21 mouse cellular contexts compared by ENCODE assay signal in the genomic region with DNA sequence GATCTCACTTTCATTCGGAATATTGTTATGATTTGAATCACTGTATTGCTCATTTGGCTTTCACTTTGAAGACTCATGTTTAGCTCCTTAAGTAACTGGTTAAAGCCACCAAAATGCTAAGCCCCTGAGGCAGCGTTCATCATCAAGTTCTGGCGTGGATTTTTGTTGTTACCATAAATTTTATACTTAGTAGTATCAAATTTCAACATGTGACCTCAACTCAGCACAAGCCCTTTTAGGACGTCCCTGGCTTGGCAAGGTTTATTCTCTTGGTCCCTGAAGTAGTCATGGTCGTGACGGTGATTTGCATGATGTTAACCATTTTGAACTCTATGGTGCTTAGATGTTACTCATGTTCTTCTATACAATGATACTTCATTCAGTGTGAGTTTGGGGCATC. TPM values are rescaled to one million over a fixed set of nuclear protein-coding genes. Genes with fewer than 3 reads are reported as not detected.
A peak's percentile ranks its signal among the peaks of the same experiment; 100 is the strongest.
DNase-seq lines count a peak whose midpoint lies in the region; TF ChIP-seq lines count a peak whose summit lies in the region.
"Had no signal": no experiment of that assay in that cellular context is flagged by ENCODE, and none has a peak within 500 bp of the region (broad histone marks: within the 10 kb centered on the region; RNA-seq: fewer than 3 reads in every experiment).

No protein-coding gene starts in this region.

- H3ac ChIP-seq in C2C12 (ENCODE audit: control insufficient read depth, insufficient read length, low read depth): no peak overlapping the region

- no peak for TF ChIP-seq CTCF in C2C12 (IDR thresholded peaks at IDR 0.05; ENCODE audit: control insufficient read depth, insufficient read depth, insufficient read length)

- H3K79me2 ChIP-seq in C2C12 (ENCODE audit: control insufficient read depth, insufficient read depth): no peaks in the 10 kb centered on the region

- peaks cover 42% of the 10 kb centered on the region for H3K4me1 ChIP-seq in forebrain, embryonic 10.5 days

- intact Hi-C loops in heart, postnatal 25 days (cut with DNase I): no loop called here

- H3K27ac ChIP-seq in forebrain, embryonic 10.5 days: no peak overlapping the region
- H3K27ac ChIP-seq: embryonic facial prominence, embryonic 10.5 days; embryonic facial prominence, embryonic 12.5 days; forebrain, embryonic 13.5 days; forebrain, embryonic 15.5 days had no signal

- H3K27me3 ChIP-seq in C2C12 (ENCODE audit: control insufficient read depth, insufficient read depth, insufficient read length): no peaks in the 10 kb centered on the region
- no peaks in the 10 kb centered on the region for H3K27me3 ChIP-seq in forebrain, embryonic 10.5 days (ENCODE audit: poor library complexity, severe bottlenecking)
- H3K27me3 ChIP-seq: embryonic facial prominence, embryonic 12.5 days; forebrain, embryonic 13.5 days; forebrain, embryonic 15.5 days; Patski had no signal

- no peak overlapping the region for H3K4me3 ChIP-seq in C2C12 (ENCODE audit: insufficient read depth, poor library complexity, severe bottlenecking)
- no peak overlapping the region for H3K4me3 ChIP-seq in forebrain, embryonic 10.5 days
- H3K4me3 ChIP-seq: embryonic facial prominence, embryonic 10.5 days; embryonic facial prominence, embryonic 12.5 days; forebrain, embryonic 13.5 days; forebrain, embryonic 15.5 days had no signal

- WGBS in forebrain, embryonic 10.5 days: 87% methylated on average over 6 of the region's 6 CpGs

- no peaks in the 10 kb centered on the region for H3K9me3 ChIP-seq in forebrain, embryonic 10.5 days
- H3K9me3 ChIP-seq: embryonic facial prominence, embryonic 10.5 days; embryonic facial prominence, embryonic 12.5 days; forebrain, embryonic 13.5 days; forebrain, embryonic 15.5 days had no signal

- H3K36me3 ChIP-seq in C2C12 (ENCODE audit: control insufficient read depth, insufficient read depth): no peaks in the 10 kb centered on the region
- H3K36me3 ChIP-seq in forebrain, embryonic 10.5 days (replicated peaks): no peaks in the 10 kb centered on the region
- H3K36me3 ChIP-seq: embryonic facial prominence, embryonic 10.5 days; embryonic facial prominence, embryonic 12.5 days; forebrain, embryonic 15.5 days had no signal

- H3K79me3 ChIP-seq in C2C12 (ENCODE audit: low read depth): no peaks in the 10 kb centered on the region

- DNase-seq in adrenal gland, postnatal 14 days: peak; percentile 29
- DNase-seq in adrenal gland, postnatal 36 days: no peak
- peak; percentile 22 for DNase-seq in fibroblast of lung, adult 2 months (ENCODE audit: low read depth)
- no peak for DNase-seq in heart, postnatal 25 days (ENCODE audit: low spot score)
- no peak for DNase-seq in forebrain, embryonic 10.5 days (ENCODE audit: extremely low spot score, low spot score)
- DNase-seq in right cerebral cortex, postnatal 14 days: no peak
- DNase-seq: adrenal gland, adult 8-10 months; adrenal gland, postnatal 25 days; B cell, adult 2 months; cerebellum, adult 11-12 months; cerebellum, adult 2 months; cerebellum, adult 9-10 months; cerebellum, postnatal 10 days; cerebellum, postnatal 25 days; forebrain, postnatal 0 days had no signal

TF ChIP-seq in C2C12, 6 proteins besides CTCF, POLR2A, EP300 and RAD21:
- no peak for TF ChIP-seq MAX (IDR thresholded peaks at IDR 0.05)
- peak; percentile 70 for TF ChIP-seq USF1 (IDR thresholded peaks at IDR 0.05; ENCODE audit: low read depth)

RNA-seq across cellular contexts. Expression of a gene that starts 36.4 kb away (rescaled TPM):
- total RNA-seq in adrenal gland, postnatal 14 days (2021): 7.7 and 8.0 TPM in 2 replicates
- 1 to 10 TPM; 7.5 to 8.5 TPM for total RNA-seq in adrenal gland, postnatal 36 days (2021)
- 8.1 TPM for polyA plus RNA-seq in C2C12 (2012; fragmentation: generic; extraction: Trizol)
- 1 to 10 TPM; 3.0 to 3.4 TPM for total RNA-seq in heart, postnatal 25 days (2021)
- 21.9 and 22.9 TPM in 2 replicates for polyA plus RNA-seq in forebrain, embryonic 10.5 days (2016; fragmentation: Nextera tagmentation; extraction: Ambion mirVana)

RNA-seq across cellular contexts. Expression of a gene that starts 36.5 kb away (rescaled TPM):
- total RNA-seq in adrenal gland, postnatal 14 days (2021): 17.7 and 19.4 TPM in 2 replicates
- total RNA-seq in adrenal gland, postnatal 36 days (2021): 10 to 100 TPM; 19.8 to 22.8 TPM
- 4.7 TPM for polyA plus RNA-seq in C2C12 (2012; fragmentation: generic; extraction: Trizol)
- total RNA-seq in heart, postnatal 25 days (2021): 10 to 100 TPM in 1 of 2 experiments, 1 to 10 TPM in 1; 10.0 to 10.8 TPM
- polyA plus RNA-seq in forebrain, embryonic 10.5 days (2016; fragmentation: Nextera tagmentation; extraction: Ambion mirVana): 16.8 and 17.1 TPM in 2 replicates

Comparison
In these comparisons a context has a peak if more than half of its experiments do, and no peak if none do; other contexts are left out.
1. DNase-seq: peak in adrenal gland, postnatal 14 days (single experiment) and fibroblast of lung, adult 2 months (single experiment); none in adrenal gland, postnatal 36 days (0 of 2), heart, postnatal 25 days (single experiment), forebrain, embryonic 10.5 days (single experiment) and right cerebral cortex, postnatal 14 days (single experiment).